Mouse (Mus musculus) lung, postnatal 0 days (tissue): ENCODE measurements around the gene Klf1.

ENCODE experiments used
- CTCF ChIP-seq: IDR thresholded peaks from 2 replicates; pipeline ENCODE4 v1.5.1; 2016; ENCODE audit warnings: antibody characterized with exemption, mild to moderate bottlenecking
- EP300 ChIP-seq: IDR thresholded peaks from 2 replicates; pipeline ENCODE4 v1.6.1; 2016; ENCODE audit warnings: antibody characterized with exemption, mild to moderate bottlenecking, control low read depth

- TF ChIP-seq CTCF = no peak
- TF ChIP-seq EP300 = no peak
Observed at GRCm38 (mm10) chr8:84927513-84927912, 25.8 kb downstream of the Klf1 start.
